Mouse (Mus musculus) midbrain, postnatal 0 days (tissue): Measurements from ENCODE around the gene Mgat4a. TPM values are rescaled to one million over a fixed set of nuclear protein-coding genes. Genes with fewer than 3 reads are reported as not detected.
A peak's percentile ranks its signal among the peaks of the same experiment; 100 is the strongest.

Experiments
- ATAC-seq: fragments of 200-750 bp; cut with Nextera tagmentation; 2 replicates; pipeline ENCODE4 v1.8.0; 2017; ENCODE audit warnings: moderate number of reproducible peaks, mild to moderate bottlenecking, moderate TSS enrichment, moderate library complexity; ENCODE audit not compliant: low FRiP score
- DNase-seq: peaks from one replicate; pipeline ENCODE4 v3.0.0-alpha.2; 2015; ENCODE audit warnings: low spot score
- H3K27ac ChIP-seq: fragments of 300-500 bp; sonication (generic); 2 replicates; pipeline ENCODE4 v1.5.1; 2014; ENCODE audit warnings: low read depth, mild to moderate bottlenecking, low read length, mixed read lengths
- H3K27me3 ChIP-seq: fragments of 300-500 bp; sonication (generic); 2 replicates; pipeline ENCODE4 v1.6.1; 2014; ENCODE audit warnings: low read length, control low read depth, mixed read lengths; ENCODE audit not compliant: insufficient read depth
- H3K36me3 ChIP-seq: fragments of 300-500 bp; sonication (generic); 2 replicates; pipeline ENCODE4 v1.6.1; 2014; ENCODE audit warnings: low read length, control low read depth, mixed read lengths; ENCODE audit not compliant: insufficient read depth
- H3K4me1 ChIP-seq: fragments of 300-500 bp; sonication (generic); 2 replicates; pipeline ENCODE4 v1.6.1; 2014; ENCODE audit warnings: mild to moderate bottlenecking, control low read depth, antibody characterized with exemption, low read length, mixed read lengths; ENCODE audit not compliant: insufficient read depth
- H3K4me2 ChIP-seq: fragments of 300-500 bp; sonication (generic); 2 replicates; pipeline ENCODE4 v1.6.1; 2014; ENCODE audit warnings: low read depth, mild to moderate bottlenecking, low read length, mixed read lengths; ENCODE audit not compliant: poor library complexity, severe bottlenecking
- H3K4me3 ChIP-seq: fragments of 300-500 bp; sonication (generic); 2 replicates; pipeline ENCODE4 v1.5.1; 2014; ENCODE audit warnings: low read depth, mild to moderate bottlenecking, low read length, moderate library complexity
- H3K9ac ChIP-seq: fragments of 300-500 bp; sonication (generic); replicated peaks from 2 replicates; pipeline ENCODE4 v1.6.1; 2014; ENCODE audit warnings: mild to moderate bottlenecking, low read length, moderate library complexity, mixed read lengths; ENCODE audit not compliant: poor library complexity, severe bottlenecking
- H3K9me3 ChIP-seq: fragments of 300-500 bp; sonication (generic); 2 replicates; pipeline ENCODE4 v1.6.1; 2016; ENCODE audit warnings: low read length, control low read depth
- CTCF ChIP-seq: IDR thresholded peaks from 2 replicates; pipeline ENCODE4 v1.5.1; 2016; ENCODE audit warnings: antibody characterized with exemption, mild to moderate bottlenecking
- WGBS: fragments of 180-500 bp; shearing (Covaris S2); extraction: QIAGEN DNeasy Blood & Tissue Kit; methylation state at CpG from one replicate; pipeline ENCODE4 v1.1.7; 2014; 5-methylcytosine and 5-hydroxymethylcytosine counted together
- polyA plus RNA-seq: library from polyadenylated mRNA; unstranded; fragments of >200 nt; fragmentation: Nextera tagmentation; extraction: Ambion mirVana; gene quantifications from 2 replicates; pipeline ENCODE4 v1.2.1, GENCODE M21; 2015
- total RNA-seq: library from RNA; depleted of rRNA; stranded (reverse); fragments of >200 nt; gene quantifications from 2 replicates; pipeline ENCODE4 v1.2.3, GENCODE M21; 2014

Mgat4a gene
- total and polyA plus RNA-seq, 2 experiments from 2014 or later, result 9.2 to 27.8 TPM

- Histone ChIP-seq H3K4me1 (peaks cover 17% of the 10 kb centered on the region), H3K27ac (no peak overlapping the region), H3K4me3 (no peak overlapping the region), H3K9me3 (0 out of 2 replicates have a peak, but pooled peaks cover 4% of the 10 kb centered on the region), H3K4me2 (no peak overlapping the region), H3K27me3 (no peaks in the 10 kb centered on the region), H3K36me3 (peaks cover 13% of the 10 kb centered on the region; the same call in 1 of the 2 replicates), H3K9ac (no peak overlapping the region)
- no peak for DNase-seq
- ATAC-seq, result no peak
- TF ChIP-seq CTCF, result no peak
- 97% methylated on average over 8 of the region's 8 CpGs for WGBS
Measured at GRCm38 (mm10) chr1:37427144-37427875, 113.5 kb downstream of the Mgat4a start.

GRCm38 (mm10) chr1:37419420-37419819 lies 121.4 kb downstream of the Mgat4a start:
- H3K9ac ChIP-seq, result no peak overlapping the region
- H3K27ac ChIP-seq, result no peak overlapping the region
- H3K4me1 ChIP-seq, result no peaks in the 10 kb centered on the region
- no peak overlapping the region for H3K4me3 ChIP-seq
- peak; percentile 98 for TF ChIP-seq CTCF
- DNase-seq (peak; percentile 55), ATAC-seq (peak; percentile 84)
- no peak overlapping the region for H3K4me2 ChIP-seq
- H3K36me3 ChIP-seq, result peaks cover 16% of the 10 kb centered on the region
- no peaks in the 10 kb centered on the region for H3K27me3 ChIP-seq
- 96% methylated on average over 1 of the region's 1 CpGs for WGBS
- H3K9me3 ChIP-seq, result 0 out of 2 replicates have a peak, but pooled peaks cover 4% of the 10 kb centered on the region

DNA sequence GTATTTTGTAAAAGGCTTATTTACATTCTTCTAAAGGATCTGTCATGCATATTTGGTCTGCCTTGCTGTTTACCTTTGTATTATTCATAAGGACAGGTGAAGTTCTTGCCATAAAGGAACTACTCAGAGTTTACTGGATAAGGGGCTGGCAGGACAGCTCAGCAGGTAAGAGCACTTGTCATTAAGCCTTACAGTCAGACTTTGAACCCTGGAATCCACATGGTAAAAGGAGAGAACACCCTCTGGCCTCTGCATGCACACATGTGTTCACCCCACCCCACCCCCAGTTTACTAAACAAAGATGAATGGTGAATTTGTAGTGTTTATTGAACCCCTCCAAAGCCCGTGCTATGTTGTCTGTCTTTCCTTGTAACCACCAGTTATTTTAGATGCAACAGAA lies 125.4 kb downstream of the Mgat4a start:
- no peak overlapping the region for H3K9ac ChIP-seq
- peaks cover 16% of the 10 kb centered on the region for H3K36me3 ChIP-seq
- 86% methylated on average over 1 of the region's 1 CpGs for WGBS
- no peak overlapping the region for H3K27ac ChIP-seq
- H3K4me3 ChIP-seq, result no peak overlapping the region
- no peaks in the 10 kb centered on the region for H3K27me3 ChIP-seq
- no peak for TF ChIP-seq CTCF
- ATAC-seq (no peak), DNase-seq (no peak)
- H3K4me1 ChIP-seq, result no peaks in the 10 kb centered on the region
- H3K4me2 ChIP-seq, result no peak overlapping the region
- no peaks in the 10 kb centered on the region for H3K9me3 ChIP-seq

DNA sequence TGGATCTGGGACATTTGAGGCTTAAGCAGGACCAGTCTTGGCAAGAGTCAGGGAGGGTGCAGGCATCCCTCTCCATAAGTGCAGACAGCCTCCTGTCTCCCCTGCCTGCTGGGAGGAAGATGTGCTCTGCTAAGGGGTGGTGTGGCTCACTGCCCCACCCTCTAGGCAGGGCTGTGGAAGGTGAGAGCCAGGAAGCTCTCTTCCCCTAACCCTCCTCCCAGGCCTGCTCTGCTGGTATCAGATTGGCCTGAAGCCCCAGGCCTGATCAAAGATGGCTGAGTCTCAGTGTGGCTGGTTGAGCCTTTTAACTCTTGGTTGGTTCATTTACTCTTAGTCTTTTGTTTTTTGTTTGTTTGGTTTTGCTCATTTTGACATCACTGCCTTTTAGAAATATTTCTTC lies 131.2 kb downstream of the Mgat4a start:
- TF ChIP-seq CTCF, result no peak
- H3K9me3 ChIP-seq, result no peaks in the 10 kb centered on the region
- no peaks in the 10 kb centered on the region for H3K4me1 ChIP-seq
- H3K4me3 ChIP-seq, result no peak overlapping the region
- H3K36me3 ChIP-seq, result peaks cover 9% of the 10 kb centered on the region; the same call in 1 of the 2 replicates
- H3K9ac ChIP-seq, result no peak overlapping the region
- H3K27ac ChIP-seq, result no peak overlapping the region
- no peaks in the 10 kb centered on the region for H3K27me3 ChIP-seq
- ATAC-seq (no peak), DNase-seq (no peak)
- H3K4me2 ChIP-seq, result no peak overlapping the region

GRCm38 (mm10) chr1:37408678-37409077 lies 132.1 kb downstream of the Mgat4a start:
- Histone ChIP-seq H3K27me3 (no peaks in the 10 kb centered on the region), H3K9me3 (no peaks in the 10 kb centered on the region), H3K4me2 (no peak overlapping the region), H3K4me1 (no peaks in the 10 kb centered on the region), H3K4me3 (no peak overlapping the region), H3K27ac (no peak overlapping the region), H3K36me3 (peaks cover 9% of the 10 kb centered on the region; the same call in 1 of the 2 replicates), H3K9ac (no peak overlapping the region)
- ATAC-seq, result no peak
- TF ChIP-seq CTCF, result no peak
- DNase-seq, result no peak
- WGBS, result 77% methylated on average over 3 of the region's 3 CpGs

GRCm38 (mm10) chr1:37408059-37408458 lies 132.8 kb downstream of the Mgat4a start:
- no peak overlapping the region for H3K9ac ChIP-seq
- H3K36me3 ChIP-seq, result peaks cover 9% of the 10 kb centered on the region; the same call in 1 of the 2 replicates
- 88% methylated on average over 8 of the region's 8 CpGs for WGBS
- no peak overlapping the region for H3K27ac ChIP-seq
- no peak overlapping the region for H3K4me3 ChIP-seq
- no peaks in the 10 kb centered on the region for H3K4me1 ChIP-seq
- DNase-seq (no peak), ATAC-seq (no peak)
- TF ChIP-seq CTCF, result no peak
- H3K27me3 ChIP-seq, result no peaks in the 10 kb centered on the region
- no peak overlapping the region for H3K4me2 ChIP-seq
- H3K9me3 ChIP-seq, result no peaks in the 10 kb centered on the region
